Mouse (Mus musculus) lung, adult 2 months (tissue): ENCODE data around the gene Homer1. TPM values are rescaled to one million over a fixed set of nuclear protein-coding genes. Genes with fewer than 3 reads are reported as not detected.
A peak's percentile ranks its signal among the peaks of the same experiment; 100 is the strongest.

Experiments
- DNase-seq: peaks from one replicate; pipeline ENCODE4 v3.0.0; 2022
- H3K4me1 ChIP-seq: fragments of 200-500 bp; 2 replicates; pipeline ENCODE4 v1.6.1; 2011; ENCODE audit warnings: low read length; ENCODE audit not compliant: control insufficient read depth, insufficient read depth
- H3K4me3 ChIP-seq: fragments of 200-500 bp; replicated peaks from 2 replicates; pipeline ENCODE3; 2011; ENCODE audit warnings: low read depth, mild to moderate bottlenecking, control low read depth, low read length; ENCODE audit errors: extremely low read depth
- CTCF ChIP-seq: fragments of 200-500 bp; IDR thresholded peaks from 2 replicates; pipeline ENCODE4 v1.5.1; 2011; ENCODE audit warnings: mild to moderate bottlenecking, low read length, control low read depth; ENCODE audit not compliant: insufficient read depth
- POLR2A ChIP-seq: fragments of 200-500 bp; IDR thresholded peaks from 2 replicates; pipeline ENCODE4 v1.6.1; 2011; ENCODE audit warnings: low read depth, mild to moderate bottlenecking, control low read depth, low read length, borderline replicate concordance; ENCODE audit errors: extremely low read depth
- WGBS: fragments of 180-500 bp; shearing (Covaris S2); methylation state at CpG from one replicate; pipeline ENCODE4 v1.1.7; 2018; 5-methylcytosine and 5-hydroxymethylcytosine counted together
- polyA plus RNA-seq: library from polyadenylated mRNA; depleted of rRNA; stranded (reverse); fragments of >200 nt; gene quantifications from 2 replicates; pipeline ENCODE4 v1.2.3, GENCODE M21; 2012; rRNA removed

Gene Homer1
- 1.9 and 2.0 TPM in 2 replicates for polyA plus RNA-seq

DNA sequence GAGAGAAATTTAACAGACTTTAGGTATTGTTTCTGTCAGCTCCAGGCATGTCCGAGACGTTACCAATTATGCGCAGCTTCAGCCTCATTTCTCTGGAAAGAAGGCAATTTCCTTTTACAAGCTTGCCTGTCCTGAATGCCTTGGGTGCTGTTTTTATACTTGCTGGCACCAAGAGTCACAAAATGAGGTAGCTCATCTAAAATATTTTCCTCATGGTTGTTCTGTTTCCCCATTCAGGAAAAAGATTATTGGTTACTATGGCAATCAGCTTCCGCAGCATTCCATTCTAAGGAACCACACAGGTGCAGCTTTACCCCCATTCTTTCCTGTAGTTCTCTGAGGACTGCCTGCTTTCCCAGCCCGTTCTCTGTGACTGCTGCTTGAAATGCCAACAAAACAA lies at the start of gene Homer1:
Homer1 (plus strand) TSS at position 320 of the 400 bp plus-strand sequence.
- 80% methylated on average over 5 of the region's 5 CpGs for WGBS
- H3K4me1 ChIP-seq = no peaks in the 10 kb centered on the region
- no peak for TF ChIP-seq POLR2A
- TF ChIP-seq CTCF = no peak
- H3K4me3 ChIP-seq = no peak within 1 kb of the TSS
- no peak for DNase-seq

DNA sequence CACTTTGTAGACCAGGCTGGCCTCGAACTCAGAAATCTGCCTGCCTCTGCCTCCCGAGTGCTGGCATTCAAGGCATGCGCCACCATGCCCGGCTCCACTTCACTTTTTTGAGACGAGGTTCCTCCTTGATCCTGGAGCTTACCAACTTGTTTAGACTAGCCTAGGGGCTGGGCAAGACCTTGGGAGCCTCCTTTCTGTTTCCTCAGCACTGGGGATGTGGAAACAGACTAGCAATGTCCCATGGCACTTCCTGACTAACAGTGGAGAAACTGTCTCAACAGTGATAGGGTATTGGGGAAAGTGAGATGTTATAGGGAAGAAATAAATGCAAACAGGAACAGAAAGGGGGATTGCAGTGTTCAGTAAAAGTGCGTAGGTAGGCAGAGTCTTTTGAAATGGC lies 47.7 kb upstream of the Homer1 start:
- Histone ChIP-seq H3K4me1 (no peaks in the 10 kb centered on the region), H3K4me3 (no peak overlapping the region)
- no peak for TF ChIP-seq CTCF
- TF ChIP-seq POLR2A = no peak
- no peak for DNase-seq
- 70% methylated on average over 6 of the region's 6 CpGs for whole genome bisulfite sequencing

DNA sequence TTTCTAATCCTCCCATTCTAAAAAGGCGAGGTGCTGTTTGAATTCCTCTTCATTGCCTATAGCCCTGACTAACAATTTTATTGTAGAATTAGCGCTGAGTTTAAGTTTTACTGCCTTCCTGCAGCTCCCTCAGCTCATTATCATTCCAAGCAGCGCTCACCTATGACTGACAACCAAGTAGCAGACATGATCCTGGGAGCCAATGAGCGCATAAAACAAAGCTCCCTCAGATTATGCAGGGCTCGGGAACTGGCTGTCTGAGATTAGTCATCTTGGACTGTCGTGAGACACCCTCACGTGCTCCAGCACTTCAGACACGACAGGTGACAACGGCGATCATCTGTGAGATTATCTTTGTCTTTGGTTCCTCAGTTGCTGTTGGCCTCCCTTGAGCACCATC lies 47.3 kb upstream of the Homer1 start:
- WGBS = 85% methylated on average over 10 of the region's 10 CpGs
- no peak overlapping the region for H3K4me3 ChIP-seq
- no peaks in the 10 kb centered on the region for H3K4me1 ChIP-seq
- DNase-seq = no peak
- TF ChIP-seq POLR2A (no peak), CTCF (no peak)

DNA sequence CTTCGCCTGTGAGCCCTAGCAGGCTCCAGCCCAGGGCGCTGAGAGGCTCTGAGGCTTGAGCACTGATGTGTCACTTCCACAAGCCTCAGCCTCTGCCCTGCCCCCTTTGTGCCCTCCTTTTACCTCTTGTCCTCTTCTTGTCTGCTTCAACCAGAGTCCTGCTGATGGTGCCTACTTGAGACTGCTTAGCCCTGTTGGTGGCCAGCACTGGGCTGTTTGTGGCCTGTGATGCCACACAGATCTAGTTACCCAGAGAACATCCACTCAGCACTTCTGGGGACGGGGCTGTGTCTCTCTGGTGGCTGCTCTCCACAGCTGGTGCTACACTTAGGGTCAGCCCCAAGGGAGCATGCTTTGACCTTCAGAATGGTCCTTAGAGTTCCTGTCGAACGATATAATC lies 46.5 kb upstream of the Homer1 start:
- 80% methylated on average over 5 of the region's 5 CpGs for WGBS
- TF ChIP-seq CTCF = no peak
- no peak for TF ChIP-seq POLR2A
- no peak for DNase-seq
- Histone ChIP-seq H3K4me3 (no peak overlapping the region), H3K4me1 (no peaks in the 10 kb centered on the region)

DNA sequence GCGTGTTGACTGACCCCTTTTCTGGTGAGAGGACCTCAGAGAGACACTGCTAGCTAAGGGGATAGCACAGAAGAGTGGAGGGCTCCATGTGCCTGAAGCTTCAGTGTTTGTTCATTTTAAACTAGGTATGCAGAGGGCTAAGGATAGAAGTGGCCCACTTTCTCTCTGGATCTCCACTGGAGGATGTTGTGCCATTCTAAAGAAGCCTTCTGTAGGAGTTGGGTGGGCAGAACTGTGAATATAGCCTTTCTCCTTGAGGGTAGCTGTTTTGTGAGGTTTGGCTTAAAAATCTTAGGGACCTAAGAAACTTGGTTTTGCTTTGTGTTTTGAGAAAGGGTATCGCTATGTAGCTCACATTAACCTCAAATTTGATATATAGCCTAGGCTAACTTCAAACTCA lies 32.3 kb upstream of the Homer1 start:
- TF ChIP-seq POLR2A (no peak), CTCF (no peak)
- 78% methylated on average over 2 of the region's 2 CpGs for WGBS

DNA sequence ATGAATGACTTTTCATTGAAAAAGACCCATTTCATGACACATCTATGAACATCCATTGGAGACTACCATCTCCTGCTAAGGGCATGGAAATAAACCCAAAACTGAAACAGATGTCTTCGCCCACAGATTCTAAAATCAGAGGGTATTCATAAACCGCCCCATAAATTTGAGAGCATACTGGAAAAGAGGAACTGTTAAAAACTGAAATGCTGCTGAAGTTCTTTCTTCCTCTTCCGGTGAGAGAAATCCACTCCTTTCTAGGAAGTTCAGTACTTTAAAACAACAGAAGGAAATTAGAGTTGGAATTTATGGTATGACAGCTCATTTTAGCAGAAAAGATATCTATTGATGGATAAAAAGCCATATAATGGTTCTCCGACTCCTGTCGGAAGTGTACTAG lies 1.1 kb downstream of the Homer1 start:
- DNase-seq = no peak
- peaks cover 5% of the 10 kb centered on the region for H3K4me1 ChIP-seq
- no peak overlapping the region for H3K4me3 ChIP-seq
- TF ChIP-seq POLR2A = no peak
- 81% methylated on average over 5 of the region's 5 CpGs for WGBS

More for the DNA sequence above, 32.3 kb upstream of the Homer1 start:
- Histone ChIP-seq H3K4me3 (no peak overlapping the region), H3K4me1 (no peaks in the 10 kb centered on the region)
- DNase-seq = no peak

DNA sequence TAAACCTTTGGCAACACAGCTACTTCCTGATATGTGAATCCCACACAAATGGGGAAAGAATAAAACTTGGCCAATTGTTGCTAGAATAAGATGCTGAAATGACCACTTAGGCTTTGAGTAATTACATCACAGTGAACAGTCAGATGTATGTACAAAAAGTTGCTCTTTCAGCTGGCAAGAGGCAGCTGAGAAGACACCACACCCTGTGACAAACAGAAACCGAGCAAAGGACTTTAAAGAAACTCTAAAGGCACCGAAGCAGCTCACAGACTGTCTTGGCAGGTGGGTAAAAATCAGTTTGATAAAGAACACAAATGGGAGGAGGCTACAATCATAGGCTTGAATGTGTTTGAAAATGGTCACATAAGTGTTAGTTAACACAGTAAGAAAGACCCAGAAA lies 1.6 kb downstream of the Homer1 start:
- TF ChIP-seq POLR2A (no peak), CTCF (no peak)
- H3K4me1 ChIP-seq = peaks cover 5% of the 10 kb centered on the region
- DNase-seq = no peak
- H3K4me3 ChIP-seq = no peak overlapping the region
- 60% methylated on average over 2 of the region's 2 CpGs for WGBS

DNA sequence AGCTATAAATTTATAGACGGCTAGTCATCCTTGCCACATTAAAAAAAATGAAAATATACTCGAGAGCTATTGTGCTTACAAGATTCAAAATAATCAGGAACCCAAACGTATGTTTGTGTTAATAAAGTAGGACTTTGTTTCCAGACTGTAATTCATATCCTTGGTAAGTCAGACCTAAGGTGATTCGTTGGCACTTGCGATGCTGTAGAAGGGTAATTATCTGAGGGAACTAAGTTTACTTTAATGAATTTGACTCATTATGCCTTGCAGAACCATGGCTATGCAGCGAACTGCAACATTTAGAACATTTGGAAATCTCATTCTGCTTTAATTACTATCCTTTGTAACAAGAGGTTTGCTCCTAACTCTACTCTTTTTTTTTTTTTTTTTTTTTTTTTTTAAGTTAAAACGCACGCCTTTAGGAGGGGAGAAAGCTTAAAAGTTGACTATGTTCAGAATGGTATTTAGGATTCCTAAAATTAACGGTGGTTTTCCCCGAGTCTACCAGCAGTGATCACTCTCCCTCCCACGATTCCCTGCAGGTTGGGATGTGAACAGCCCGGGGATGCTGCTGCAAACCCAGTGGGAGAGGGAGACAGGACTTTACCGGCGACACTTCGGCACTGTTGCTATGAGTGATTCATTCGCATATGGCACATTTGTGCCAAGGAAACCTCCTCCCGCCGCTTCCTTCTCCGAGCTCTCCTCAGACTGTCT lies 3.6 kb downstream of the Homer1 start:
- H3K4me3 ChIP-seq = peak overlapping the region; percentile 89
- H3K4me1 ChIP-seq = peaks cover 5% of the 10 kb centered on the region
- 13% methylated on average over 19 of the region's 19 CpGs for WGBS
- DNase-seq = no peak
- TF ChIP-seq POLR2A (no peak), CTCF (0 out of 2 replicates have a peak, but pooled peaks have one; percentile 16)

DNA sequence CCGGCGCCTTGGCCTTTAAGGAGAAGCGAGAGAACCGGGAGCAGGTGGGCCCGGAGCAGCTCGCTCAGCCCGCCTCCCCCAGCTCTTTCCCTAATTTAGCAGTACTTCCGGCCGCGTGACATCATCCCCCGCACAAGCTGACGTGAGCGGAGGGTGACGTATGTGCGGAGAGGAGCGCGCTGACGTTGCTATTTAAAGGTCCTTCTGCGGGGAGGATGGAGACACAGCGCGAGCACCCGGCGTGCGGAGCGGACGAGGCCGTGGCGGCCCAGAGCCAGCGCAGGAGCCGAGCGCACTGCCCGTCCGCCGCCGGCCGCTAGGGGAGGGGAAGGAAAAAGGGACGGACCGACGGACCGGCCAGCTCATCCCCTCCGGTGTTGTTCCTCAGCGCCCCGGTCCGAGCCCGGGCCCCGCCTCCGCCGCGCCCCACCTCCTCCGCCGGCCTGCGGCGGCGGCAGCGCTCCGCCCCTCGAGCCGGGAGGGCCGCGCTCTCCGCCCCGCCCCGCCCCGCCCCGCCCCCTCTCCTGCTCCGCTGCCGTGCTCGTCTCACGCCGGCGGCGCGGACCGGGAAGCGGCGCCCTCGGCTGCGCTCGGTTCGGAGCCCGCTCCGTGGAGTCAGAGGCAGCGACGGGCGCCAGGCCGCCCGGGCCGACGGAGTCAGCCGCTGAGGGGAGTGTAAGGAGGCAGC lies 4.3 kb downstream of the Homer1 start:
- H3K4me1 ChIP-seq = peaks cover 5% of the 10 kb centered on the region
- TF ChIP-seq CTCF (no peak), POLR2A (peak; percentile 85; the same call in 1 of the 2 replicates)
- peak; percentile 98 for DNase-seq
- peak overlapping the region; percentile 89 for H3K4me3 ChIP-seq
- WGBS = under 1% methylated on average over 58 of the region's 90 CpGs
